Mouse (Mus musculus) kidney, adult 11 months (tissue): Measurements from ENCODE around the gene S100pbp.
A peak's percentile ranks its signal among the peaks of the same experiment; 100 is the strongest.

ENCODE experiments used
- DNase-seq: peaks from one replicate; pipeline ENCODE4 v3.0.0; 2022

Gene S100pbp

GRCm38 (mm10) chr4:129146392-129146791 lies 43.1 kb downstream of the S100pbp start:
- no peak for DNase-seq

- no peak for DNase-seq
Measured at GRCm38 (mm10) chr4:129145943-129146342, 43.6 kb downstream of the S100pbp start.

- no peak for DNase-seq
Measured at GRCm38 (mm10) chr4:129145411-129145810, 44.1 kb downstream of the S100pbp start.

- DNase-seq: no peak
Measured at GRCm38 (mm10) chr4:129144401-129145367, 44.8 kb downstream of the S100pbp start.

GRCm38 (mm10) chr4:129143509-129143908 lies 46.0 kb downstream of the S100pbp start:
- no peak for DNase-seq

- no peak for DNase-seq
Measured at GRCm38 (mm10) chr4:129142439-129143045, 47.0 kb downstream of the S100pbp start.

GRCm38 (mm10) chr4:129141560-129142438 lies 47.7 kb downstream of the S100pbp start:
- no peak for DNase-seq

GRCm38 (mm10) chr4:129140808-129141207 lies 48.7 kb downstream of the S100pbp start:
- DNase-seq: no peak

GRCm38 (mm10) chr4:129139642-129140041 lies 49.9 kb downstream of the S100pbp start:
- no peak for DNase-seq

- no peak for DNase-seq
Measured at GRCm38 (mm10) chr4:129137392-129138321, 51.9 kb downstream of the S100pbp start.

GRCm38 (mm10) chr4:129136579-129137391 lies 52.7 kb downstream of the S100pbp start, which contains the start of gene Fndc5:
TSS of gene Fndc5 (plus strand) at chr4:129136999.
- no peak for DNase-seq

- no peak for DNase-seq
Measured at GRCm38 (mm10) chr4:129136189-129136578, 53.3 kb downstream of the S100pbp start.

GRCm38 (mm10) chr4:129135637-129136036 lies 53.9 kb downstream of the S100pbp start:
- DNase-seq: no peak

GRCm38 (mm10) chr4:129134799-129135585 lies 54.5 kb downstream of the S100pbp start:
- DNase-seq: peak; percentile 48

- peak; percentile 45 for DNase-seq
Measured at GRCm38 (mm10) chr4:129130755-129131303, 58.7 kb downstream of the S100pbp start.

- DNase-seq: no peak
Measured at GRCm38 (mm10) chr4:129130149-129130548, 59.4 kb downstream of the S100pbp start.

GRCm38 (mm10) chr4:129129387-129129786 lies 60.1 kb downstream of the S100pbp start:
- DNase-seq: no peak

GRCm38 (mm10) chr4:129128582-129129338 lies 60.8 kb downstream of the S100pbp start:
- DNase-seq: no peak
